Mouse (Mus musculus): Measurements from ENCODE around the gene Nkx1-1. TPM values are rescaled to one million over a fixed set of nuclear protein-coding genes. Genes with fewer than 3 reads are reported as not detected.
A peak's percentile ranks its signal among the peaks of the same experiment; 100 is the strongest.

Nkx1-1 gene
- polyA plus RNA-seq, 1 experiment = not detected

GRCm38 (mm10) chr5:33432057-33432935, 1.5 kb downstream of the Nkx1-1 start:
- no peak overlapping the region for H3K27ac ChIP-seq (replicated peaks; ENCODE audit: low read depth, low read length)
- H3K4me3 ChIP-seq (ENCODE audit: insufficient read depth, low read depth, low read length) = no peak overlapping the region
- peaks cover 4% of the 10 kb centered on the region; the same call in 1 of the 2 replicates for H3K4me1 ChIP-seq (ENCODE audit: control insufficient read depth, insufficient read depth, insufficient read length, low read length)

- H3K4me3 ChIP-seq (ENCODE audit: insufficient read depth, low read depth, low read length) = peak overlapping the region; percentile 43
- H3K4me1 ChIP-seq (ENCODE audit: control insufficient read depth, insufficient read depth, insufficient read length, low read length) = peaks cover 4% of the 10 kb centered on the region; the same call in 1 of the 2 replicates
Measured at GRCm38 (mm10) chr5:33431173-33432005, 2.4 kb downstream of the Nkx1-1 start.

GRCm38 (mm10) chr5:33430511-33431172, 3.1 kb downstream of the Nkx1-1 start:
- Histone ChIP-seq H3K4me1 (ENCODE audit: control insufficient read depth, insufficient read depth, insufficient read length, low read length) (peaks cover 4% of the 10 kb centered on the region; the same call in 1 of the 2 replicates), H3K4me3 (ENCODE audit: insufficient read depth, low read depth, low read length) (peak overlapping the region; percentile 43), H3K27ac (replicated peaks; ENCODE audit: low read depth, low read length) (no peak overlapping the region)

More at GRCm38 (mm10) chr5:33431173-33432005, 2.4 kb downstream of the Nkx1-1 start:
- H3K27ac ChIP-seq (replicated peaks; ENCODE audit: low read depth, low read length) = no peak overlapping the region

DNA sequence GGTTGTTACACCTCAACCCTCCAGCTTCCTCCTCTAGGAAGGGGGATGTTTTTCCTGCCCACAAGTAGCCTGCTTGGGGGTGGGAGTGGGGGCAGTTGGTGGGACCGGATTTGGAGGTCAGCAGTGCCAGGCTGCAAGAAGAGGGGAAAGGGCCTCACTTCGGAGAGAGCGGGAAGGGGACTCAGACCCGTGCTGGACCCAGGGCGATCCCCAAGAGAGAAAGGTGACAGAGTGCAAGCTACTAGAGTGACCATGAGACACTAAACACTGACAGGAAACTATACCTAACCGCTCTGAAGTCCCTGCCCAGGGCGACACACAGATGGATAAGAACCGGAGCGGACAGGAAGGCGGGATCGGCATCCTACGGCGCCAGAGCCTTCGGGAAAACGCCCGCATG, 3.7 kb downstream of the Nkx1-1 start:
- Histone ChIP-seq H3K27ac (replicated peaks; ENCODE audit: low read depth, low read length) (no peak overlapping the region), H3K4me3 (ENCODE audit: insufficient read depth, low read depth, low read length) (0 out of 2 replicates have a peak overlapping the region, but pooled peaks have one; percentile 38), H3K4me1 (ENCODE audit: control insufficient read depth, insufficient read depth, insufficient read length, low read length) (peaks cover 4% of the 10 kb centered on the region; the same call in 1 of the 2 replicates)

DNA sequence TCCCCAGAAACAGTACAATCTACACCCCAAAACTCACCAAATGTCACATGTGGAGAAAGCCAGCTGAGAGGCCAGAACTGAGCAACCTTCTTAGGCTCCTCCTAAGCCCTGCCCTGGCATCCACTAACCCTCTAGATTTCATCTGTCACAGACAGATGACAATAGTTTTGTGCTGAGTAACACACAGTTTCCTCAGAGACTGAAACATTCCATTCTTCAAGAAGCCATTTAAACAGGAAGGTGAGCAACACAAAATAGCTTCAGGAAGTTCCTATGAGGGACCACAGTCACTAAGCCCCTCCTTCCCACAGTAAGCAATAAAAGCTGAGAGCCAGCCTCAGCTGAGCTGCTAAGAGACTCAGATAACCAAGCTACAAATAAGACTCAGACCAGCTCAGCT, 6.3 kb downstream of the Nkx1-1 start:
- H3K4me3 ChIP-seq (ENCODE audit: insufficient read depth, low read depth, low read length) = no peak overlapping the region
- H3K4me1 ChIP-seq (ENCODE audit: control insufficient read depth, insufficient read depth, insufficient read length, low read length) = no peaks in the 10 kb centered on the region
- H3K27ac ChIP-seq (replicated peaks; ENCODE audit: low read depth, low read length) = no peak overlapping the region

GRCm38 (mm10) chr5:33420313-33420712, 13.5 kb downstream of the Nkx1-1 start:
- Histone ChIP-seq H3K27ac (replicated peaks; ENCODE audit: low read depth, low read length) (no peak overlapping the region), H3K4me3 (ENCODE audit: insufficient read depth, low read depth, low read length) (no peak overlapping the region), H3K4me1 (ENCODE audit: control insufficient read depth, insufficient read depth, insufficient read length, low read length) (no peaks in the 10 kb centered on the region)

GRCm38 (mm10) chr5:33400819-33401218, 33.0 kb downstream of the Nkx1-1 start:
- no peaks in the 10 kb centered on the region for H3K4me1 ChIP-seq (ENCODE audit: control insufficient read depth, insufficient read depth, insufficient read length, low read length)
- no peak overlapping the region for H3K27ac ChIP-seq (replicated peaks; ENCODE audit: low read depth, low read length)
- H3K4me3 ChIP-seq (ENCODE audit: insufficient read depth, low read depth, low read length) = no peak overlapping the region

DNA sequence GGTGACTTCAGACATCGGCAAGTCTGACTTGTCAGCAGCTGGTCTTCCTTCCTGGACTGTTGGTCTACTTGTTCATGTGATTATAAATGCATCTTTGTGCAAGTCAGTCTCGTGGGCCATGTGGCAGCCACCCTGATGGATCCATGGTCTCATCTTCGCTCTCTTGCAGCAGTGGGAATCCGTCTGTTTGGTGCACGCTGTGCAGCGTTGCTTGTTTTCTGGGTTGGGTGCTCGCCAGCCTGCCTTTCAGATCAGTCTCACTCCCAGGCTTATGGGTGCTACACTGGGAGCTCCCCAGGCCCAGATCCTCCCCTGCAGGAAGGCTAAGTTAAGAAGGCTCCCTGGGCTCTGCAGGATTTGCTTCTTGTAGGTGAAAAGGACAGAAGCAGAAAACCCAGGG, 36.9 kb downstream of the Nkx1-1 start:
- Histone ChIP-seq H3K4me1 (ENCODE audit: control insufficient read depth, insufficient read depth, insufficient read length, low read length) (no peaks in the 10 kb centered on the region), H3K27ac (replicated peaks; ENCODE audit: low read depth, low read length) (no peak overlapping the region), H3K4me3 (ENCODE audit: insufficient read depth, low read depth, low read length) (no peak overlapping the region)

DNA sequence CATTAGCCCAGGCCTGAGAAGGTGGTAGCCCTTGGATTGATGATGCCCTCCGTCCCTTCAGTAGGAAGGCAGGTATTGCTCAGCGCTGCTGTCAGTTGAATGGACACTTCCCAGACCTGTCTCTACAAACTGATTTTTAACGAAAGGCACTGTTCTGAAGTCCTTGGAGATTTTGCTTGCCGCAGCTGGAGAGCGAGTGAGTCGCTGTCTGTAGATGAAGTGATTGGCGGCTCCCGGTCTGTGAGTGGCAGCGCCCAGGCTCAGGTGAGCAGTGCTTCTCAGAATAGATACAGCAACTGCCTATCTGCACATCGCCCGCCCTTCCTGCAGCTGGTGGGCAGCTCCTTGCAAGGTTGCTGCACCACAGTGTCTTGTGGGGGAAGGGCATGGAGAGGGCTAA, 38.1 kb downstream of the Nkx1-1 start:
- Histone ChIP-seq H3K27ac (replicated peaks; ENCODE audit: low read depth, low read length) (no peak overlapping the region), H3K4me1 (ENCODE audit: control insufficient read depth, insufficient read depth, insufficient read length, low read length) (no peaks in the 10 kb centered on the region), H3K4me3 (ENCODE audit: insufficient read depth, low read depth, low read length) (no peak overlapping the region)

DNA sequence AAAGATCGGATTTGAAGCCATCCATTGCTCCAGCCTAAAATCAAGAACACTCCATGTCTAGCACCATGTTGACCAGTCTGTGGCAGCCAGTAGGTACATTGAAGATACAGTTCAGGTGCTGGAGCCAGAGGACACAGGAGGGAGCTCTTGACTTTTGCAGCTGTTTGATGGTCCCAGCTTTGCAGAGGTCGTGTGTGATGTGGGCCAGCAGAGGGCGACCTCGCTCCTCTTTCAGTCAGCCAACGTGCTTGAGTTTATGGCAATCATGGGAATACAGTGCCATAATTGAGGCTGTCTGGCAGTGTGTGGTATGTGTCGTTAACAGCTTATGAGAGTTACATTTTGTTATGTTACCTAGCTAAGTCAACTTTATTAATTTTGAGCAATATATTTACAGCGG, 40.0 kb downstream of the Nkx1-1 start:
- Histone ChIP-seq H3K4me3 (ENCODE audit: insufficient read depth, low read depth, low read length) (no peak overlapping the region), H3K27ac (replicated peaks; ENCODE audit: low read depth, low read length) (no peak overlapping the region), H3K4me1 (ENCODE audit: control insufficient read depth, insufficient read depth, insufficient read length, low read length) (no peaks in the 10 kb centered on the region)

GRCm38 (mm10) chr5:33387550-33387949, 46.2 kb downstream of the Nkx1-1 start:
- H3K4me1 ChIP-seq (ENCODE audit: control insufficient read depth, insufficient read depth, insufficient read length, low read length) = no peaks in the 10 kb centered on the region
- H3K27ac ChIP-seq (replicated peaks; ENCODE audit: low read depth, low read length) = no peak overlapping the region
- no peak overlapping the region for H3K4me3 ChIP-seq (ENCODE audit: insufficient read depth, low read depth, low read length)

Other genes starting within 250 kb of the Nkx1-1 start
- 1.8 and 2.5 TPM in 2 replicates for gene Spon2, start 215.5 kb downstream of the Nkx1-1 start, polyA plus RNA-seq (2012; ENCODE audit: insufficient read depth, insufficient read length, missing spikeins)
- 75.4 and 78.5 TPM in 2 replicates for gene Ctbp1, start 159.0 kb downstream of the Nkx1-1 start, polyA plus RNA-seq (2012; ENCODE audit: insufficient read depth, insufficient read length, missing spikeins)
- 50.3 and 54.4 TPM in 2 replicates for gene Maea, start 98.5 kb downstream of the Nkx1-1 start, polyA plus RNA-seq (2012; ENCODE audit: insufficient read depth, insufficient read length, missing spikeins)
- 3.6 and 3.9 TPM in 2 replicates for gene Uvssa, start 55.4 kb downstream of the Nkx1-1 start, polyA plus RNA-seq (2012; ENCODE audit: insufficient read depth, insufficient read length, missing spikeins)
- 13.6 and 14.7 TPM in 2 replicates for gene Fam53a, start 195.7 kb upstream of the Nkx1-1 start, polyA plus RNA-seq (2012; ENCODE audit: insufficient read depth, insufficient read length, missing spikeins)
- not detected in 2 replicates for gene Gm9903, start 195.9 kb upstream of the Nkx1-1 start, polyA plus RNA-seq (2012; ENCODE audit: insufficient read depth, insufficient read length, missing spikeins)
- 30.5 and 58.5 TPM in 2 replicates for gene Slbp, start 218.6 kb upstream of the Nkx1-1 start, polyA plus RNA-seq (2012; ENCODE audit: insufficient read depth, insufficient read length, missing spikeins)
- 3.3 and 3.5 TPM in 2 replicates for gene Tacc3, start 224.2 kb upstream of the Nkx1-1 start, polyA plus RNA-seq (2012; ENCODE audit: insufficient read depth, insufficient read length, missing spikeins)
- 16.3 and 19.4 TPM in 2 replicates for gene Tmem129, start 224.4 kb upstream of the Nkx1-1 start, polyA plus RNA-seq (2012; ENCODE audit: insufficient read depth, insufficient read length, missing spikeins)

Measured in brown adipose tissue, adult 24 weeks (tissue).